Comparison of ENCODE assay signal across 28 mouse cellular contexts in the genomic region with DNA sequence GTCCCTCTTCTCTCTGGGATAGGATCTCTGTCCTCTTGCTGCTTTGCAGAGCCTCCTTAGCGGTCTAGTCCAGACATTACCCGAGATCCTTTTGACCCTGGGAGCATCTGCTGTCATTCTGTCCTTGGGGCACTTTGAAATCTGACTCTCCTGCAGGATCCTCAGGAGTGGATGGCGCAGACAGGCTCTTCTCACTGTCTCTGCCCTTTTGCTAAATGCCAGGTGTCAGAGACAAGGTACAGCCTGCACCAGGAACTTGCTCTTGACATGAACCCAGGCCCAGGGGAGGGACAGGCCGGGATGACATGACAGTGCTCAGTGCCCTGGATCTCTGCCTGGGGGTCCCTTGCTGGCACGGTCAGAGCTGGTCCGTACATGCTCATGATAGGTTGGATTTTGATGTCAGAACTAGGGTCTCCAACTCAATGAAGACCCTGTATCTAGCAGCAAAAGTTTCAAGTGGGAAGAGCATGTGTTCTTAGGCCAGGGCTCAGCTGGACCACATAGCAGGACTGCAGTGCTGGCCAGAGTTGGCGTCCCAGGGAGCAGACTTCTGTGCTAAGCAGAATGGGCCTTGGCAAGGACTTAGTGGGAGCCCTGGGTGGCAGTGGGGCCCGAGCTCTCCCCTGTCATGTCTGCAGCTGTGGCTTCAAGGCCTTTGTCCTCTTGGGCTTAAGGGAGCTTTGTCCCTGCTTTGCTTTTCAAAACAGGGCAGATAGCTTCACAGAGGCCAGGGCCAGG. TPM values are rescaled to one million over a fixed set of nuclear protein-coding genes. Genes with fewer than 3 reads are reported as not detected.
A peak's percentile ranks its signal among the peaks of the same experiment; 100 is the strongest.
DNase-seq lines count a peak whose midpoint lies in the region; ATAC-seq and TF ChIP-seq lines count a peak whose summit lies in the region.
"Had no signal": no experiment of that assay in that cellular context is flagged by ENCODE, and none has a peak within 500 bp of the region (broad histone marks: within the 10 kb centered on the region; RNA-seq: fewer than 3 reads in every experiment).

No protein-coding gene starts in this region.

- peaks cover under 1% of the 10 kb centered on the region; the same call in 1 of the 2 replicates for H3K4me1 ChIP-seq in intestine, embryonic 16.5 days (ENCODE audit: control insufficient read depth, insufficient read depth, low read length)
- H3K4me1 ChIP-seq in intestine, postnatal 0 days (replicated peaks; ENCODE audit: control insufficient read depth, insufficient read depth, low read length), result peaks cover 2% of the 10 kb centered on the region
- peaks cover 71% of the 10 kb centered on the region for H3K4me1 ChIP-seq in limb, embryonic 10.5 days

- no peaks in the 10 kb centered on the region for H3K36me3 ChIP-seq in intestine, embryonic 16.5 days (ENCODE audit: control insufficient read depth, insufficient read depth, low read length)
- H3K36me3 ChIP-seq in intestine, postnatal 0 days (ENCODE audit: control insufficient read depth, insufficient read depth), result no peaks in the 10 kb centered on the region
- H3K36me3 ChIP-seq in limb, embryonic 10.5 days, result no peaks in the 10 kb centered on the region
- H3K36me3 ChIP-seq: embryonic facial prominence, embryonic 12.5 days; heart, embryonic 12.5 days; intestine, embryonic 15.5 days; midbrain, embryonic 12.5 days had no signal

- no peak for TF ChIP-seq CTCF in intestine, postnatal 0 days (IDR thresholded peaks at IDR 0.05; ENCODE audit: low read depth)

- H3K4me2 ChIP-seq in intestine, embryonic 16.5 days (ENCODE audit: low read depth, low read length), result no peak overlapping the region
- no peak overlapping the region for H3K4me2 ChIP-seq in intestine, postnatal 0 days (replicated peaks; ENCODE audit: low read depth)
- H3K4me2 ChIP-seq: embryonic facial prominence, embryonic 12.5 days; forebrain, embryonic 13.5 days; heart, embryonic 12.5 days; intestine, embryonic 15.5 days; midbrain, embryonic 12.5 days had no signal

- H3K4me3 ChIP-seq in intestine, embryonic 16.5 days (ENCODE audit: low read length), result no peak overlapping the region
- no peak overlapping the region for H3K4me3 ChIP-seq in intestine, postnatal 0 days (ENCODE audit: low read depth, low read length)
- H3K4me3 ChIP-seq in limb, embryonic 10.5 days, result no peak overlapping the region
- H3K4me3 ChIP-seq: embryonic facial prominence, embryonic 12.5 days; erythroblast, embryonic 14.5 days; forebrain, embryonic 13.5 days; heart, embryonic 12.5 days; intestine, embryonic 15.5 days; midbrain, embryonic 12.5 days had no signal

- H3K9ac ChIP-seq in intestine, embryonic 16.5 days (ENCODE audit: low read depth, low read length), result 0 out of 2 replicates have a peak overlapping the region, but pooled peaks have one; percentile 6
- H3K9ac ChIP-seq in intestine, postnatal 0 days (ENCODE audit: low read depth, low read length), result no peak overlapping the region
- H3K9ac ChIP-seq: embryonic facial prominence, embryonic 12.5 days; forebrain, embryonic 13.5 days; heart, embryonic 12.5 days; intestine, embryonic 15.5 days; liver, postnatal 0 days; midbrain, embryonic 12.5 days had no signal

- no peak for ATAC-seq in intestine, embryonic 16.5 days
- no peak for ATAC-seq in intestine, postnatal 0 days
- ATAC-seq: activated CD4-positive, CD25-positive, alpha-beta regulatory T cell, adult 4 months; forebrain, embryonic 13.5 days; hindbrain, embryonic 16.5 days; intestine, embryonic 15.5 days; liver, postnatal 0 days; lung, postnatal 0 days had no signal

- peak; percentile 20 for DNase-seq in adrenal gland, adult 2 months
- no peak for DNase-seq in adrenal gland, postnatal 25 days
- DNase-seq in gastrocnemius, postnatal 25 days, result peak; percentile 75
- no peak for DNase-seq in gastrocnemius, postnatal 14 days
- DNase-seq in limb, embryonic 10.5 days (ENCODE audit: low spot score), result no peak
- no peak for DNase-seq in layer of hippocampus, postnatal 10 days (ENCODE audit: low spot score in 2 of 2)
- DNase-seq: adrenal gland, postnatal 10 days; cerebellum, adult 8-10 months; cerebellum, postnatal 36 days; heart, postnatal 36 days; kidney, postnatal 25 days; liver, postnatal 0 days had no signal

- H3K27ac ChIP-seq in intestine, embryonic 16.5 days (ENCODE audit: low read length), result no peak overlapping the region
- no peak overlapping the region for H3K27ac ChIP-seq in intestine, postnatal 0 days (ENCODE audit: low read depth, low read length)
- 0 out of 2 replicates have a peak overlapping the region, but pooled peaks have one; percentile 72 for H3K27ac ChIP-seq in limb, embryonic 10.5 days
- H3K27ac ChIP-seq: embryonic facial prominence, embryonic 12.5 days; forebrain, embryonic 13.5 days; intestine, embryonic 15.5 days; macrophage; midbrain, embryonic 12.5 days had no signal

- intact Hi-C loops in gastrocnemius, postnatal 14 days (cut with DNase I; ENCODE audit: low total_unique reads), result no loop called here

- H3K9me3 ChIP-seq in intestine, embryonic 16.5 days (ENCODE audit: control insufficient read depth, low read length), result no peaks in the 10 kb centered on the region
- H3K9me3 ChIP-seq in intestine, postnatal 0 days (ENCODE audit: control insufficient read depth), result no peaks in the 10 kb centered on the region
- no peaks in the 10 kb centered on the region for H3K9me3 ChIP-seq in limb, embryonic 10.5 days (replicated peaks)
- H3K9me3 ChIP-seq: embryonic facial prominence, embryonic 12.5 days; forebrain, embryonic 13.5 days; heart, embryonic 12.5 days; intestine, embryonic 15.5 days; midbrain, embryonic 12.5 days had no signal

- H3K27me3 ChIP-seq in intestine, embryonic 16.5 days (replicated peaks; ENCODE audit: control insufficient read depth, insufficient read depth, low read length), result peaks cover 2% of the 10 kb centered on the region; the same call in 1 of the 2 replicates
- H3K27me3 ChIP-seq in intestine, postnatal 0 days (replicated peaks; ENCODE audit: control insufficient read depth, insufficient read depth, low read length), result no peaks in the 10 kb centered on the region
- peaks cover 13% of the 10 kb centered on the region; the same call in 1 of the 2 replicates for H3K27me3 ChIP-seq in limb, embryonic 10.5 days (ENCODE audit: low read depth, poor library complexity, severe bottlenecking)

- WGBS in intestine, embryonic 16.5 days, result 65% methylated on average over 8 of the region's 8 CpGs
- 75% methylated on average over 8 of the region's 8 CpGs for WGBS in intestine, postnatal 0 days
- WGBS in limb, embryonic 10.5 days, result 41% methylated on average over 8 of the region's 8 CpGs

RNA-seq across cellular contexts. Expression of a gene that starts 5.5 kb away (rescaled TPM):
- not detected for total RNA-seq in adrenal gland, adult 2 months (2021)
- not detected in 2 replicates for polyA plus RNA-seq in adrenal gland, adult 2 months (2012; rRNA removed)
- not detected in 2 replicates for total RNA-seq in adrenal gland, postnatal 25 days (2021)
- not detected for total RNA-seq in gastrocnemius, postnatal 25 days (2021)
- total RNA-seq in gastrocnemius, postnatal 14 days (2021), result not detected
- 0.76 TPM in 1 of 2 replicates, not detected in the other for polyA plus RNA-seq in intestine, embryonic 16.5 days (2015; fragmentation: Nextera tagmentation; extraction: Ambion mirVana)
- not detected in 2 replicates for polyA plus RNA-seq in intestine, postnatal 0 days (2015; fragmentation: Nextera tagmentation; extraction: Ambion mirVana)
- polyA plus RNA-seq in limb, embryonic 10.5 days (2016; fragmentation: Nextera tagmentation; extraction: Ambion mirVana), result 0.33 TPM in 1 of 2 replicates, not detected in the other
- total RNA-seq in layer of hippocampus, postnatal 10 days (2021), result not detected
- total RNA-seq: adrenal gland, postnatal 10 days; gastrocnemius, postnatal 36 days; heart, postnatal 36 days; layer of hippocampus, adult 8-10 months; liver, adult 2 months had no signal
- polyA plus RNA-seq: activated CD4-positive, CD25-positive, alpha-beta regulatory T cell, adult 4 months; erythroblast, embryonic 14.5 days; liver, adult 2 months; liver, postnatal 0 days; lung, postnatal 0 days; macrophage; midbrain, embryonic 12.5 days; urinary bladder, adult 2 months had no signal

RNA-seq across cellular contexts. Expression of a gene that starts 41.4 kb away (rescaled TPM):
- 10 to 100 TPM; 37.9 to 54.8 TPM for total RNA-seq in adrenal gland, adult 2 months (2021)
- 68.9 and 71.9 TPM in 2 replicates for polyA plus RNA-seq in adrenal gland, adult 2 months (2012; rRNA removed)
- total RNA-seq in adrenal gland, postnatal 25 days (2021), result 51.6 TPM in 2 replicates
- total RNA-seq in gastrocnemius, postnatal 25 days (2021), result 10 to 100 TPM; 59.9 to 60.3 TPM
- total RNA-seq in gastrocnemius, postnatal 14 days (2021), result 10 to 100 TPM; 52.9 to 57.0 TPM
- polyA plus RNA-seq in intestine, embryonic 16.5 days (2015; fragmentation: Nextera tagmentation; extraction: Ambion mirVana), result 31.7 and 31.9 TPM in 2 replicates
- polyA plus RNA-seq in intestine, postnatal 0 days (2015; fragmentation: Nextera tagmentation; extraction: Ambion mirVana), result 22.6 and 24.7 TPM in 2 replicates
- polyA plus RNA-seq in limb, embryonic 10.5 days (2016; fragmentation: Nextera tagmentation; extraction: Ambion mirVana), result 35.5 and 36.1 TPM in 2 replicates
- 100 to 1,000 TPM; 223 to 234 TPM for total RNA-seq in layer of hippocampus, postnatal 10 days (2021)

RNA-seq across cellular contexts. Expression of a gene that starts 42.0 kb away (rescaled TPM):
- 100 to 1,000 TPM; 126 to 132 TPM for total RNA-seq in adrenal gland, adult 2 months (2021)
- 223 and 257 TPM in 2 replicates for polyA plus RNA-seq in adrenal gland, adult 2 months (2012; rRNA removed)
- total RNA-seq in adrenal gland, postnatal 25 days (2021), result 101 and 124 TPM in 2 replicates
- 10 to 100 TPM; 93.5 to 96.0 TPM for total RNA-seq in gastrocnemius, postnatal 25 days (2021)
- 10 to 100 TPM; 83.3 to 86.3 TPM for total RNA-seq in gastrocnemius, postnatal 14 days (2021)
- polyA plus RNA-seq in intestine, embryonic 16.5 days (2015; fragmentation: Nextera tagmentation; extraction: Ambion mirVana), result 149 and 154 TPM in 2 replicates
- 120 and 127 TPM in 2 replicates for polyA plus RNA-seq in intestine, postnatal 0 days (2015; fragmentation: Nextera tagmentation; extraction: Ambion mirVana)
- 160 and 167 TPM in 2 replicates for polyA plus RNA-seq in limb, embryonic 10.5 days (2016; fragmentation: Nextera tagmentation; extraction: Ambion mirVana)
- 10 to 100 TPM; 37.3 to 42.5 TPM for total RNA-seq in layer of hippocampus, postnatal 10 days (2021)

Comparison
In these comparisons a context has a peak if more than half of its experiments do, and no peak if none do; other contexts are left out.
1. DNase-seq: peak in adrenal gland, adult 2 months (single experiment) and gastrocnemius, postnatal 25 days (single experiment); none in adrenal gland, postnatal 25 days (single experiment), gastrocnemius, postnatal 14 days (single experiment), limb, embryonic 10.5 days (single experiment) and layer of hippocampus, postnatal 10 days (0 of 2).